Mouse (Mus musculus) liver, embryonic 14.5 days (tissue): ENCODE measurements at regions not wholly inside any gene's neighbourhood (a gene's known extent, or its start where the extent isn't known, plus 50 kb on each side); places are given as distances from the start of the nearest gene placed in this dataset.

ENCODE experiments used
- ATAC-seq: fragments of 200-750 bp; cut with Nextera tagmentation; 2 replicates; pipeline ENCODE4 v1.8.0; 2017; ENCODE audit warnings: moderate number of reproducible peaks, mild to moderate bottlenecking, moderate library complexity; ENCODE audit not compliant: insufficient read depth
- DNase-seq, 3 experiments: peaks; one replicate each; pipeline ENCODE4 v3.0.0-alpha.2; 2012 to 2013; ENCODE audit warnings: low read depth in 3 of 3, low spot score in 3 of 3
- H3K27ac ChIP-seq: fragments of 300-500 bp; sonication (generic); 2 replicates; pipeline ENCODE4 v1.5.1; 2014; ENCODE audit warnings: moderate library complexity, mild to moderate bottlenecking, control low read depth, inconsistent platforms
- H3K27me3 ChIP-seq: fragments of 300-500 bp; sonication (generic); 2 replicates; pipeline ENCODE4 v1.6.1; 2014; ENCODE audit warnings: mild to moderate bottlenecking, low read length, moderate library complexity; ENCODE audit not compliant: control insufficient read depth, insufficient read depth
- H3K36me3 ChIP-seq: fragments of 300-500 bp; sonication (generic); replicated peaks from 2 replicates; pipeline ENCODE4 v1.6.1; 2014; ENCODE audit warnings: low read depth; ENCODE audit not compliant: control insufficient read depth, insufficient read depth
- H3K4me1 ChIP-seq, 2 experiments: fragments of 200-500 bp in 1 of 2; fragments of 300-500 bp in 1 of 2; sonication (generic) in 1 of 2; replicated peaks; 2 replicates each; pipeline ENCODE4 v1.6.1; 2012 to 2014; ENCODE audit warnings: antibody characterized with exemption in 1 of 2, inconsistent platforms in 1 of 2, low read length in 1 of 2; ENCODE audit not compliant: control insufficient read depth in 2 of 2, insufficient read depth in 2 of 2
- H3K4me2 ChIP-seq: fragments of 300-500 bp; sonication (generic); 2 replicates; pipeline ENCODE4 v1.6.1; 2014; ENCODE audit warnings: low read depth, mild to moderate bottlenecking, control low read depth, moderate library complexity
- H3K4me3 ChIP-seq, 2 experiments: fragments of 200-500 bp in 1 of 2; fragments of 300-500 bp in 1 of 2; sonication (generic) in 1 of 2; 2 replicates each; pipeline ENCODE4 v1.5.1; 2012 to 2014; ENCODE audit warnings: low read depth in 2 of 2, low read length in 2 of 2, mild to moderate bottlenecking in 2 of 2, control low read depth in 1 of 2, inconsistent platforms in 1 of 2, moderate library complexity in 1 of 2; ENCODE audit not compliant: insufficient read depth in 1 of 2
- H3K9ac ChIP-seq: fragments of 300-500 bp; sonication (generic); replicated peaks from 2 replicates; pipeline ENCODE4 v1.6.1; 2014; ENCODE audit warnings: mild to moderate bottlenecking, control low read depth, moderate library complexity
- H3K9me3 ChIP-seq: fragments of 300-500 bp; sonication (generic); 2 replicates; pipeline ENCODE4 v1.6.1; 2016; ENCODE audit warnings: low read length, mixed read lengths; ENCODE audit not compliant: control insufficient read depth
- CTCF ChIP-seq: IDR thresholded peaks from 2 replicates; pipeline ENCODE4 v1.5.1; 2016; ENCODE audit warnings: antibody characterized with exemption, low read depth, control low read depth
- EP300 ChIP-seq: IDR thresholded peaks from 2 replicates; pipeline ENCODE4 v1.6.1; 2016; ENCODE audit warnings: antibody characterized with exemption, low read depth
- WGBS: fragments of 180-500 bp; shearing (Covaris S2); extraction: QIAGEN DNeasy Blood & Tissue Kit; methylation state at CpG from one replicate; pipeline ENCODE4 v1.1.7; 2014; ENCODE audit not compliant: insufficient replicate concordance; 5-methylcytosine and 5-hydroxymethylcytosine counted together

DNA sequence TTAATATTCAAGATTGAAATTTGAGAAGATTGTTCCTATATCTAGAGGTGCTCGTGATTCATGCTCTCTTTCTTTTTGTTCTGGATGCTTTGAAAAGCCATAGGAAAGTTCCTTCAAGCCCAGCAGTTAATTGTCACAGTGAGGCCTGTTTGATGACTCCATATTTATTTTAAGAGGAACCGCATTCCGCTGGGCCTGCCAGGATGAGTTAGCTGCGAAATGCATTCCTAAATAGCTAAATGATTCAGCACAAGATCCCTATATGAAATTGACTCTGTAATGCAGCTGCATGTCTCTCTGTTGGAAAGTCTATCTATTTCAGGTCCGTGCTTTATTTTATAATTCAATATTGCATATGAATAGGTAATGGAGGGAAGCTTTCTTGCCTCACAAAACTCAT is 511.9 kb upstream of the Adgra3 start:
- no peaks in the 10 kb centered on the region for H3K27me3 ChIP-seq
- H3K4me2 ChIP-seq, result no peak overlapping the region
- H3K4me1 ChIP-seq, result no peaks in the 10 kb centered on the region
- no peak for DNase-seq
- no peak overlapping the region for H3K27ac ChIP-seq
- TF ChIP-seq CTCF (no peak), EP300 (no peak)
- no peak overlapping the region for H3K9ac ChIP-seq
- no peak overlapping the region for H3K4me3 ChIP-seq
- no peaks in the 10 kb centered on the region for H3K36me3 ChIP-seq
- H3K9me3 ChIP-seq, result no peaks in the 10 kb centered on the region
- 53% methylated on average over 5 of the region's 5 CpGs for WGBS
- no peak for ATAC-seq

DNA sequence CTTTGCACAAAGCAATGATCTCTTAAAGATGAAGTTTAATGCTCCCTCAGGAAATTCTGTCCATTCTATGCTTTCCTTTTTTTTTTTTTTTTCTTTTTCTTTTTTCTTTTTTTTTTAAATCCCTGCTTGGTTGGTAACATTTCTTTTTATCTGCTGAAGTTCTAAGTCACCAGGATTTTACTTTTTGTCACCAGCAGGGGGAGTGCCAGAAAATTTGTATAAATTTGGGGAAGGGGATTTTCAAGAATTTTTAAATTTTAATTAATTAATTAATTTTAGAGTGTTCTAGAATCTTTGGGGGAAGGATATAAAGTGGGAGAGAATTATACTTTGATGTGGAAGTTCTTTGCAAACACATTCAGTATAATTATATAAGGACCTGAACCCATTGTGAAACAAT is 492.3 kb upstream of the Adgra3 start:
- no peaks in the 10 kb centered on the region for H3K27me3 ChIP-seq
- TF ChIP-seq EP300 (no peak), CTCF (no peak)
- no peaks in the 10 kb centered on the region for H3K4me1 ChIP-seq
- H3K9ac ChIP-seq, result no peak overlapping the region
- H3K27ac ChIP-seq, result no peak overlapping the region
- H3K4me2 ChIP-seq, result no peak overlapping the region
- no peaks in the 10 kb centered on the region for H3K36me3 ChIP-seq
- H3K4me3 ChIP-seq, result no peak overlapping the region
- H3K9me3 ChIP-seq, result no peaks in the 10 kb centered on the region
- ATAC-seq (no peak), DNase-seq (no peak)

DNA sequence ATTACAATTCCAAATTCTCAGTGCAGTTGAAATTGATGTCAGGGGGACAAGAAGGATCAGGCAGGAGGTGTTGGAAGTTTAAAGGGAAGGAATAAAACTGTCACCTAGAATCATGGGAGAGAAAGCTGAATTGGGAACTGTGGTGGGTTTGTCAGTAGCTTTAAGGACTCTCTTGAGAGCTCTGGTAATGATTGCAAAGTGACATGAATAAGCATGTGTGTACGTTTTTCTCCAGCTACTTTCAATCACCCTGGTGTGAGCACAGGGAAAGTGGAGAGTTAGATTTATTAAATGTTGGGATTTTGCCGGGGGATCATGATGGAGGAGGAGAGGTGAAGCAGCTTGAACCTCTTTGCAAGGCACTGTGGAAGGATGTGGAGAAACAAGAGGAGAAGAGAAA is 453.7 kb upstream of the Adgra3 start:
- WGBS, result 39% methylated on average over 2 of the region's 2 CpGs
- Histone ChIP-seq H3K9me3 (no peaks in the 10 kb centered on the region), H3K4me3 (no peak overlapping the region), H3K36me3 (no peaks in the 10 kb centered on the region), H3K4me2 (no peak overlapping the region), H3K27me3 (no peaks in the 10 kb centered on the region), H3K4me1 (no peaks in the 10 kb centered on the region), H3K27ac (no peak overlapping the region), H3K9ac (no peak overlapping the region)
- TF ChIP-seq CTCF (no peak), EP300 (no peak)
- no peak for ATAC-seq
- no peak for DNase-seq

DNA sequence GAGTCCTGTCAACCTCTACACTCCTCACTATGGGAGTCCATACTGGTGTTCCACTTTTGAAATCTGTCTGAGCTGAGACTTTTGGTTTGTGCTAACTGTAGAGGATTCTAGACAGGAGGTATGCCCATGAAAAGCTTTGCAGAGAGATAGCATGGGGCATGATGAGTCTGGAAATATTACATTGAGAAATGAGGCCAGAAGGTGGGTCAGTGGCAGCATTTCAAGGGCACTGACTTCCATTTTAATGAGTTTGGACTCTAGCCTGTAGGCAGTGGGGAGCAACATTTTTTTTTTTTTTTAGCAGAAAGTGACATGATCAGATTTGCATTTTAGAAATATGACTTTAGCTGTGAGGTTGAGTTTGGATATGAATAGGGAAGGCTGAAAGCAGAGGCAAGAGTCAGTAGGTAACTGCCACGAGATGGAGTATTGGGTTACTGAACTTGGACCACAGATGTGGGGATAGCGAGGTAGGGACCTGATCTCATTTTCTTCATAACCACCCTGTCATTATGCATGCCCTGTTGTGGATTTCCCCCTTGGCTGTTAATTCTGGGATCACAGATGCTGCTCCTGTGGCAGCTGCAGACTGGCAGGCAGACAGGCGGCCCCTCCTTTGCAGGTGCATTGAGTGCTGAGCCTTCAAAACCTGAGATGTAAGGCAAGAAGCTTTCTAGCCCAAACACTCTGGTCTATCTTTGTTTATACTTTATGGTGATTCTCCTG is 451.1 kb upstream of the Adgra3 start:
- H3K4me2 ChIP-seq, result no peak overlapping the region
- H3K9me3 ChIP-seq, result no peaks in the 10 kb centered on the region
- WGBS, result 54% methylated on average over 3 of the region's 3 CpGs
- H3K27me3 ChIP-seq, result no peaks in the 10 kb centered on the region
- ATAC-seq (no peak), DNase-seq (no peak)
- H3K9ac ChIP-seq, result no peak overlapping the region
- no peaks in the 10 kb centered on the region for H3K4me1 ChIP-seq
- H3K36me3 ChIP-seq, result no peaks in the 10 kb centered on the region
- H3K4me3 ChIP-seq, result no peak overlapping the region
- TF ChIP-seq CTCF (no peak), EP300 (no peak)
- no peak overlapping the region for H3K27ac ChIP-seq

DNA sequence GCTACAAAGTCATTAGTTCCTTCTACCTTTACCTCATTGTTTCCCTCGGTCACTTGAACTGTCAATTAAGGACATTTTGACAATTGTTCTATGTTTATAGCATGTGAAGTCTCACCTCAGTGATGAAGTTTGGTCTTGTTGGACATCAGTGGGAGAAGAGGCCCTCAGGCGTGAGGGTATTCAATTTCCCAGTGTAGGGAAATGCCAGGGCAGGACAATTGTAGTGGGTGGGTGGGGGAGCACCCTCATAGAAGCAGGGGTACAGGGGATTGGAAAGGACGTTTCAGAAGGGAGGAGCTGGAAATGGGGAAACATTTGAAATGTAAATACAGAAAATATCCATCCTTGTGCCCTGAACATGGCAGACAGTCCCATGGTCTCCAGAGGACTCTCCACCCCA is 431.4 kb upstream of the Adgra3 start:
- Histone ChIP-seq H3K27ac (no peak overlapping the region), H3K9me3 (no peaks in the 10 kb centered on the region), H3K4me1 (no peaks in the 10 kb centered on the region), H3K27me3 (no peaks in the 10 kb centered on the region), H3K36me3 (no peaks in the 10 kb centered on the region), H3K4me2 (no peak overlapping the region), H3K9ac (no peak overlapping the region), H3K4me3 (no peak overlapping the region)
- ATAC-seq (no peak), DNase-seq (no peak)
- 42% methylated on average over 3 of the region's 3 CpGs for WGBS
- TF ChIP-seq CTCF, result no peak
